Mouse (Mus musculus) cerebellum, adult 18-20 months (tissue): ENCODE data around the gene Gm45753.
"Not testable (repeated sequence)": the region's sequence is repeated elsewhere in the genome, so short reads cannot be mapped to it uniquely, and the experiment has no call there.

Experiments
- DNase-seq, 2 experiments: peaks; one replicate each; pipeline ENCODE4 v3.0.0; 2021

Gene Gm45753

DNA sequence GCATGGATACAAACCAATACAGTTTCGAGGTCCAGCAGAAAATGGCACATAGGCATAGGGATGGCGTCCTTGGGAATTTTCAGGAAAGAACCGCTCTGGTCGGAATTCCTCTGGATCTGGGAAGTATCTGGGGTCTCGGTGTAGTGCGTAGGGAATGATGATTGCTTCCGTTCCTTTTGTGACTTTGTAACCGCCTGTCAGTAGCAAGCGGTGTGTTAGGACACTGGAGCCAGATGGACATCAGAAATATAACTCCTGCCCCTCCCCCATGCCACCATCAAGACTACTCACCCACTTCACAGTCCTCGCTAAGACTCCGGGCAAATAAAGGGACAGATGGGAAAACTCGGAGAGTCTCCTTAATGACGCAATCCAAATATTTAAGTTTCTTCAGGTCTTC lies at the start of gene Gm45753:
TSS of gene Gm45753 (minus strand) at position 101 of the 400 bp plus-strand sequence.
- DNase-seq, result no peak

DNA sequence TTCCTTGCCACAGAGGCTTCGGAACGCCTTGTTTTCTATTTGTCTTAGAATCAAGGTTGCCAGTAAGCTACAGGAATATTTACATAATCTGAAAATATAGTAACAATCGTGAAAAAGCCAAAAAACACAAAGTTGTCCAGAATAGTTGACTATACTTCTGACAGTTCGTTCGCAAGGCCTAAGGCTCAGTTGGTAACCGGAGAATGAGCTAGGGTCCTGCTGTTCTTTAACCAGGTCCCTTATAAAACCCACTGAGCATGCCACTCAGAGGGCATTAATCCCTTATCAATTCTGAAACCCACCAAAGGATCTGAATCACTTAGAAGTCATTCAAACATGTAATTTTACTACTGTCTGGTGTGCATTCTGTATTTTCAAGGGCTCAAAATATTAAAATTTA lies 47.5 kb upstream of the Gm45753 start:
- DNase-seq, result no peak

DNA sequence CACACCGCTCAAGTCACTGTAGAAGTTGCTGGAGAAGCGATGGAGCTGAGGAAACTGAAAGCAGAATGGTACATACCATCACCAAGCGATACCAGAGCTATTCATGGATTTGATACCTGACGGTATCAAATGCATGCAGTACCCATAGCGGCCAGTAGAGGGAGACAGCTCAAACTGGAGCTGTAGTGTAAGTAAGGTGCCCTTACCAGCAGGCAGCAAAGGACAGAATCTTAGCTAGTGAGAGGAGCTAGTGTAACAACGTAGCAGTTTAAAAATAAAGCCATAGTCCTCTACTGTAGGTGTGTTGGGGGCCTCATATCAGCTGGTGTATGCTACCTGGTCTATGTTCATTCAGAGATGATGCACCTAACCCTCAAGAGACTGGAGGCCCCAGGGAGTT lies 36.8 kb upstream of the Gm45753 start:
- DNase-seq, result peak; percentile 68 to 72

DNA sequence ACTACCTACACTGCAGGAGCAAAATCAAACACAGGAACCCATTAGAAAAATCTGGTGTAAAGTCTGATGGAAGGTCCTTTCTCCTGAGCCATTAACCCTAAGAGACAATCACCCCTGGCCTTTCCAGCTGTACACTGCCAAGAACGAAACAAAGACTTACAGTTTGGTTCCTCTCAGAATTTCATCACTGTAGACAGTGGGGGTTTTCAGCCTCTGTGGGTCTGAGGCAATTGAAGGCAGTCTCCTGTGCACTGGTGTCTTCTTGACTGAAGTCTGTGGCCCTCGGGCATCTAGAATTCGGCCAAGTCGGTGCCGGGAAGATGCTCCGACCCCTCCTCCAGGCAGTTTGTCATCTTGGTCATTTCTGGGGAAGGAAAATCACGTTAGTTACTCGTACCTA lies 36.0 kb upstream of the Gm45753 start:
- no peak for DNase-seq

DNA sequence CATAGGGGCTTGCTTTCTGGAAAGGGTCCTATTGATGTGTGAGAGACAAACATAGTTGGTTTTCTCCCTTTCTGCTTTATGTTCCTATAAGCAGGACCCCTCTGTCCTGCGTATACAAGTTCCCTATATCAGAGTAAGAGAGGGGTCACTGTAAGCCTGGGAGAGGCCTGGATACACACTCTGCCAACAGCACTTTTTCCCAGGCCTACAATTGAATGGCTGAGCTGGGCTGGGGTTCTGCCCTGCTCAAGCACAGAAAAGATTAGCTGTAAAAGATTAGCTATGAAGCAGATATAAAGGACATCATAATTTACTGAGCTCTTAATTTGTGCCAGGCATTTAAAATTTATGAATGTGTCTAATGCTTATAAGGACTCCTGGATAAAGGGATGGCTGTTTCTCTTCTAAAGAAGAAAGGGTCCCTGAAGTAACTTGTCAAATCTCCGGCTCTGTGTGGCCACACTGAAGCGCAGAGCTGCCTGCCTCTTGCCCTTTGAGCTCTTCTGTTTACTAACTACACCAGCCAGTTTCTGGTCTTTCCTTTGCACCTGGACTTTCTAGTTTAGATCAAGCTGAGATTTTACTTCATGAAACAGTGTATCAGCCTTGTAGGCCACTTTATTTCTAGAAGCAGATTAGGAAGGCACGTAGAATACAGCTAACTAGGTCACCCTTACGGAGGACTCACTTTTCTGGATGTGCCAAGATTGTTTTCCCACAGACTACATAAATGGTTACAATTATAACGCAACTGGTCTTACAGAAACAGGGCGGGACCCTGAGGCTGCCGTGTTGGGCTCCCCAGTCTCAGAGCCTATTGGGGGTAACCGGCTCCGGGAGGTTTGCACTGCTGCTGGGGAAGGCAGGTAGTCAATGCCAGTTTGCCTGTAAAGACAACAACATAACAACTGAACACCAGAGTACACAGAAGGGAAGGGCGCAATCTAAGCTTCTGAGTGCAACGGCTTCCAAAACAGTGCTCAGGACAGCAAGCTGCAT lies 33.7 kb upstream of the Gm45753 start:
- DNase-seq, result no peak

DNA sequence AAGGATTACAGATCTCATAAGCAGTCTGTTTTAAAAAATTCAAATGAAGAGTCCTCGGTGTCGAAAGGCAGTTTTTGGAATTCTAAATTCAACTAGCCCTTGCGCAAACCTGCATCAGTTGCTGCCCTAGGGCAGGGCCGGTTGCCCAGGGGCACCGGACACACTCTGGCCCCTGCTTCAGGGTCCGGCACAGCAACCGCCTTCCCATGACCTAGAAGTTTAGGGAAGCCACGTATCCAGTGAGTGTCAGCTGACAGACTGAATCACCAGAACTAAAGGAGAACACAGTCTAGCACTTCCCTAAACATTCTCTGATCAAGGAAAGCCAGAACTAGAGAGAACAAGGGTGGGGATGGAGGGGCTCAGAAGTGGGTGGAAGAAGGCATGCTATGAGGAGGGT lies 25.2 kb upstream of the Gm45753 start:
- no peak for DNase-seq

DNA sequence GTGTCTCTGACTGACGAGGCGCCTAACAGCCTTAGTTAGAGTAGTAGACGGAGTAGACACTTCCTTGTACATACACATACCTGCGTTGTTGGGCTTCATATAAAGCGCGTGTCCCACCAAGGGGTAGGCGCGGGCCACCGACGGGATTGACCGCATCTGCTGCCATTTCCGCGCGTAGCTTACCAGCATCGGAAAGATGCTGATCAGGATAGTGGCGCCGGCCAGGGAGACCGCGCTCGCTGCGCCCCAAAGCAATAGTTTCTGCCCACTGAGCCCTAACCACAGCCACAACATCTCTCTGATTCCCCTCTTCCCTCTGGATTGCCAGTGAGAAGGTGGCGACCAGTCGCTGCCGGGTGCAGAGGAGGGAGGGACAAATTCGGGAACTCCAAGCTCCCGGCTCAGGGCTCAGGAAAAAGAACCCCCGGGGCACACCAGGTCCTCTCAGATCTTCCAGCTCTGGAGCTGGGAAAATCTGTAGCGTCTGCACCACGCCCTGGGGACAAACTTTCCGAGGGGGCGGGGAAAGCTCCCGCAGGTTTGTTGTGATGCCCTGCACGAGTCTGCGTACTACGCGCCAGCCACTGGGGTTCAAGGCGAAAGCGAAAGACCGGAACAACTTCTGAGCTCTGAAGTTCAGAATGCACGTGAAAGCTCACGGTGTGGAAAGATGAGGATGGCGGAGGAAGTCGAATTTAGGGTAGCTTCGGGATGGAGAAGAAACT lies 24.6 kb upstream of the Gm45753 start, which contains the start of gene Cyp4v3:
TSS of gene Cyp4v3 (minus strand) at position 532 of the 725 bp plus-strand sequence.
- DNase-seq, result peak; percentile 13 to 18

DNA sequence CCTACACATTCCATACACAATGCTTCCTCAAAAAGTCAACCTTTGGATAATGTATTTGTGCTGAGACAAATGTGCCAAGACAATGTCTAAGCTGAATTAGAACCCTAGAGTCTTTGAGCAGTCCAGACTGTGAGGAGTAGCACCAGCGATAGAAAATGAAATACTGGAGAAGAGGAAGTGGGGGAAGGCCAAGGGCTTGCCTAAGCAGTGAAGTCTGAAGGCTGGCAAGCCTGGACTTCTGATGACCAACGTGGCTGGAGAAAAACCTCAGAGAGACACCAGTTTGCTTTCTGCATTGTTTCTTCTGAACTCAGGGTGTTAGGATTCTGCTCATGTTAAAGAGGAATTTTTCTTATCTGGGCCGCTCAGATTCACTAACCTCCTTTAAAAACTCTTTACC lies 22.6 kb upstream of the Gm45753 start:
- DNase-seq, result no peak

DNA sequence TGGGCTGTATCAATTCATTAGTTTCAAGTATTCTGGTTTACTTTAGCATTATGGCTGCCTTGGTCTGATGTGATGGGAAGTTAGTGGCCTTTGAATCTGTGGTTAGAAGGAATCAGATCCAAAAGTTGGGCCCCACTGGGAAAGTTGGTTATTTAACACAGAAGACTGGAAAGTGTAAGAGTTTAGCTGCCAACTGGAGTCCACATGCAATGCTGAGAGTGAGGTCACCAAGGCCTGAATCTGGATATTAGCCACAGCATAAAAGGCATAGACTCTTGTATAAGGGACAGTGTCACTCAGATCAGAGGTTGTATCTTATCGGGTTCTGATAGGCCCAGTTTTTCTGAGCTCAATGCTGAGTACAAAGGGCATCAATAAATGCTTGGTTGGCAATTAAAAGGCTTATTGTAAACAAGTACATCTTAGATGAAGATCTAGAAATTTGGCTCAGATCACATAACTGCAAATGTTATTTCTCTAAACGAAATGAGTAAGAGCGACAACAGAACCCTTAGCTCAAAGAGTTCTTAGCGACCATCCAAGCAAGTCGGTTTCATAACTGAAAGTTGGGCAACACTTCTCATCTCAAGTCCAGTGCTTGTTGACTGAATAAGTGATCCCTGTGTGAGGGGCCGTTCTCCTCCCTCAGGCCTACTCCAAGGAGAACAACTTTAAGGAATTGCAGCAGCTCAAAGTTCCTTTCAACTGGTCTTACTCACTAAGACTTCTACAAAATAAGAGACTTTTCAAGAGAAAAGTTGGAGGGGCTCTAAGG lies 21.1 kb upstream of the Gm45753 start:
- DNase-seq, result no peak

DNA sequence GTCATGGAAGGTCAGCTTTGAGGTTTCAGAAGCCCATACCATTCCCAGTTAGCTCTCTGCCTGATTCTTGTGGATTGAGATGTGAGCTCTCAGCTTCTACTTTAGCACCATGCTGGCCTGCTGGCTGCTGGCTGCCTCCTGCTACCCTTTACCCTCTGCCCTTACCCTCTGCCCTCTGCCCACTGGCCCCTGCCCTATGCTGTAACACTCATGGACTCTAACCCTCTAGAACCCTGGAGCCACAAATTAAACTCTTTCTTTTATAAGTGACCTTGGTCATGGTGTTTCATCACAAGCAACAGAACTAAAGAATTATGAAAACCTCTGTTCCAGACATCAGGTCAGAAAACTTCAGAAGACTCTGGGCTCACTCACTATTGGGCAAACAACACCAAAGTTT lies 18.8 kb upstream of the Gm45753 start:
- not testable (repeated sequence) for DNase-seq

DNA sequence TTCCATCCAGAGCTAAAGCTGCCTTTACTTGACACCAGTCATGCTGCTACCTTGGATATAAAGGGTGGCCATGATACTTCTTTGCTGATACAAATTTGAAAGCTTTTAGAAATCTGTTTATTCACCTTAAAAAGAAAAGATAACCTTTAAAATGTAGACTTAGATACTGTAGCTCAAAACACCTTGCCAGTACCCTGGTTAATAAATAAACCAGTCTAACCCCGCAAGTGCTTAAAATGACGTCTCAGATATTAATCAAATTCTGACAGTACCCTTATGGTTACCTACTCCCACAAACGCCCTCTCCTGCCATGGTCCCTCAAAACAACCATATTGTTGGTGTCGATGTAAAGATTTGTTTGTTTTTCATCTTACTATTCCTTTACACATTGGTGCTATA lies 15.9 kb upstream of the Gm45753 start:
- DNase-seq, result no peak

DNA sequence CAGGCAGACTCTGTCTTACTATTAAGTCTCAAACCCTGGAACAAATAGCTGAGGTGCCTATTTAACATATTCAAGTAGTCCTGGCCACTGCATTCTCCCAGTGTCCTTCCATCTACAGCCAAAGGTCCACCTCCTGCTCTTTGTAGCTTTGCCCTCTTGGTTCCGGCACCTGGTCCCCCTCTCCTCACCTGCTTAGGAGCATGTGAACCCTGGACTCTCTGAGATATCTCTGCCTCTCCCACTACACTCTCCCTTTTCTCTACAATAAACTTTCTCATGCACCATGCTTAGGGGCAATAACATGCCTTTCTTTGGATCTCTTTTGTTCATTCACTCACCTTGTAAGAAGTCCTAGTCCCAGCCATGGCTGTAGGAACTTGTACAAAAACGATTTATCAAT lies 13.1 kb upstream of the Gm45753 start:
- no peak for DNase-seq

DNA sequence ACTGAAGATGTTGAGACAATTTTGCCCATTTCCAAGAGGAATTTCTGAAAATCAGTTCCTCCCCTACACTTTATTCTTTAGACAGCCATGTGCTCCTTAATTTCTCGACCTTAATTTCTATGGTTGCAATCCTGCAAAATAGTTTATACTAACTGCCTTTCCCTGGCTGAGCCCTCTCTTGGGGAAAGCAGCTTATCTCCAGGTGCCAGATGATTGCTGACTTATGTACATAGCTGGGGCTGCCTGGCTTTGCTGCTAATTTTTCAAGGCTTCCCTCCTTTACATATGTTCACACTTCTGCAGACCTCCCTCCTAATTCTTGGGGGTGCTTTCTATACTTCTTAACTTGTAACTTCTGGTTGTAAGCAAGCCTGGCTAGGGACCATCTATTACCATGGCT lies 12.7 kb upstream of the Gm45753 start:
- DNase-seq, result no peak

DNA sequence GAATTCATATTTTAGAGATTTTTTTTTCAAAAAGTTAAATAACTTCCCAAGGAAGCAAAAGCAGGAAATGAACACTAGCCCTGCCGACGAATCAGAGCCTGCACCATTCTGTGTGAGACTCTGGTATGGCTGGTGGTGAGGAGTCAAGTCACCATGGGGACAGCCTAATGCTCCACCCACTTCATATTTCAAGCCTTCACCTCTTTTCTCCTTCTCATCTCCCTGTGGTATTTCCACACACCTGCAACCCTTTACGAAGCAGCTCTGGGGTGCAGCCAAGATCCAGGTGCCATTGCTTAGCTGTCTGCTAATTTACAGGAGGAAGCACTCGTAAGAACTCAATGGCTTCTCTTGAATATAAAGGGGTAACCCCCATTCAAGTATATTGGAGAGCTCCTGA lies 2.7 kb upstream of the Gm45753 start:
- DNase-seq, result no peak

DNA sequence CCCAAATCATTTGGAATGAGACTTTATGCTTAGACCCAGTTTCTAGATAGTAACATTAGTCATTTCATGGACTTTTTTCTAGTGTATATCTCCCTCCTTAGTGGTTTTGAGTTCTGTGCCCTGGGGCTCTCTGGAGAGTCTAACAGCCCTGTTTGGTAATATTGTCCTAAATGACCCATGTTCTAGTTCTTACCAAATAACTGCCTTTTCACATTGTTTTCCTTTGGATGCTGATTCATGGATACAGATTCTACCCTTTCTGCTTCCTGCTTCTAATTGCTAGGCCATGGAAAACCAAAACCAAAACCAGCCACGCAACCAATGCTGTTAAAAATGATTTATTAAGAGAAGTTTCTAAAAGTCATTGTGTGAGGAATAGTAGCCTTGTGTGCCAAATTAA lies 2.8 kb downstream of the Gm45753 start:
- no peak for DNase-seq

DNA sequence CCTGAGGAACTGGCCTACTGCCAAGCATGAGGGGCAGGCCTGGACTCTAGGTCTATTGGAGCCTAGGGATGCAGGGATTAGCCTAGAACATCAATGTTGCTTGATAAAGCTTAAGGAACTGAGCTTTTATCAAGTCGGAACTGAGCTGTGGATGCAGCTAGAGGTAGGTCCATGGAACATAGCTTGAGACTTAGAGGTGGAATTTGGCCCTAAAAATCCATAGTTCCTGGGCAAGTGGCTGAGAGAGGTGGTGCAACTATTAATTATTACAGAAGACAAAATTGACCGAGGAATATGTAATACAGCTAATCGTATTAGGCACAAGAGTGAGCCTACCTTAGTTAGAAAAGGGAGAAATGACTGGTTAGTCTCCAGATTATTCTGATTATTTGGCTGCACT lies 3.9 kb downstream of the Gm45753 start:
- no peak for DNase-seq

DNA sequence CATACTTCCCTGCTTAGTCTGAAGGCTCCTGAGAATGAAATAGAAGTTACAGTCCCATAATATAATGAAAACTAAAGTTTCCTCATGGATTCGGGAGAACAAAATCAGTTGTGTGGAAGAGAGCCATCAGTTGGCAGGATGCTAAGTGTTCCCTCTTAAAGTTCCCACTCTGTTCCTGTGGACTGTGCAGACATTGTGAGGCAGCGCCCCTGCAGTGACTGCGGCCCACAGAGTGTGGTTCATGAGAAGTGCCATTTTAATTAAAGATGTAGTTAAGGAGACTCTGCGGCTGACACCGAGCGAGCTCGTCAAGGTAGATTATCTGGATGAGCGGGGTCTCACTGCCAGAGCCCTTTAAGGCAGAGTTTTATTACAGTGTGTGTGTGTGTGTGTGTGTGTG lies 5.9 kb downstream of the Gm45753 start:
- DNase-seq, result no peak

DNA sequence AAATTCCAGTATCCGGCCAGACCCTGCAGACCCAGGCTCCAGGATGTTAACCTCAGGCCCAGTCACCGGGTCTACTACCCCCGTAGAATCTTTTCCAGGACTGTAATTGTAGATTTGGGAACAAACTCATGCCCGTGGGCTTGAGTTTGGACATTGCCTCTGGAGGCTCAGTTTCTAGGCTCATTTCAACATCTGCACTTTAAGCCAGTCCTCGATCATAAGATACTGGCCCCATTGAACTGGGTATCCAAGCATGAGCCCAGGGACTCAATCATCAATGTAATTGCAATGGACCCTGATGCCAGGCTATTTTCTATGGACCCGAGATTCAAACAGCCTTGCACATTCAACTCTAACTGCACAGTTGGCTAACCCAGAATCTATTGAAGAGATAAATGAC lies 13.0 kb downstream of the Gm45753 start:
- no peak for DNase-seq

DNA sequence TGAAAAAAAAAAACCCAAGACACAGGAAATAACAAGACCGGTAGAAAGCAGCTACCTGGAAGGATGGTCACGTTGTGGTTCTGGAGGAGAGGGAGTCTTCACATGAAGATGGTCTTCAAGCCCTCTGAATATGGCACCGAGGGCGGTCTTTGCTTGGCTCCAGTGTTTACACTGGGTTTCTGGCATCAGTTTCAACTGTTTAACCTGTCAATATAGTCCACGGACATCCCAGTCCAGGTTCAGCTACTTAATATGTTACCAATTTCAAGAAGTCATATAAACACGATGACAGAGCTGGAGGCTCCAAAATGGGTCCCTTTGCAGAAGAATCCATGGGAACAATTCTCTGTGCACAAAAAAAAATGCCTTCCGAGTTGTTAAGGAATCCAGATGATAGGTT lies 13.6 kb downstream of the Gm45753 start, which contains the start of gene Klkb1:
TSS of gene Klkb1 (minus strand) at position 173 of the 400 bp plus-strand sequence.
- no peak for DNase-seq

DNA sequence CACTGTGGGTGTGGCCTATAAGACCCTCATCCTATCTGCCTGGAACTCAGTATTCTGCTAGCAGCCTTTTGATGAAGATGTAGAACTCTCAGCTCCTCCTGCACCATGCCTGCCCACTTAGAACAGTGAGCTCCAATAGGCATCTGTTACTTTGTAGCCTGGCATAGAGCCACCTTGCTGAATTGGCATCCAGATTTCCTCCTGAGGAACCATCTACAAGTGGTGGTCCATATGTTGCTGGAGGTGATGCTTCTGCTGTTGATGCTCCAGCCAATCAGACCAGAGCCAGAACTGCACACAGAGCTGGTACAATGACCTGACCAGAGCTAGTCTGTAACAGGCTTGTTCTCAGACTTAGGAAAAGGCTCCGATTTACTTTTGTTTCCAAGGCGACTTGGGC lies 16.5 kb downstream of the Gm45753 start:
- DNase-seq, result peak; percentile 26 to 29

DNA sequence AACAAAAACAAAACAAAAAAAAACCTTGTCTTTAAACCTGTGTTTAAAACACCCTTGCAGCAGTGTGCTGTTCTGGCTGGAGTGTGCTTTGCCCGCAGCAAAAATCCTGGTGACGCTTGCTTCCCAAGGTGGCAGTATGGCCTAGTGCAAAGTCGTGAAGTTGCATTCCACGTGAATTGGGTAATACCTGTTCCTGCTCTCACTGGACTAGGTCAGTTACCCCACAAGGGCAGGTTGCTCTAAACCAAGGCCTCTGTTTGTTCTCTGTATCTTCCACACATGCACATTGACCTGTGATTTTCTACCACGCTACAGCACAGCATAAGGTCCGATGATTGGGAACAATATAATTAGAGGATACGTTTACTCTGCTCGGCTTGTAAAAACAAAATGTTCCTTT lies 26.6 kb downstream of the Gm45753 start:
- DNase-seq, result no peak

DNA sequence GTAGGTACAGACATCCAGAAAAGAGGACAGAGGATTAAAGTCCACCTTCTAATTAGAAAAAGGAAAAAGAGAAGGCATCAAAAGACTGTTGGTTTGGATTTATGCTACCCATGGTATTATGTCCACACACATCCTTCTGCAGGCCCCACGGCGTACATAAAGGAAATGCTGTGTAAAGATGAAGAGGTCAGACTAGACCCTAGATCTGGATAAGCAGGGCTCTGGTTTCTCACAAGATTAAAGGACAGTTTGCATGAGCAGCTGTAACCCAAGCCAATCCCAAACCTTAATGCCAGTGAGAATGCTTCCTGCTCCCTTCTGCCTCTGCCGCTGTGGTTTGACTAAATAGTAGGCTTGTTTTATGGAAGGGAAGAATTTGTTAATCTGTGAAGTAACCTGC lies 30.8 kb downstream of the Gm45753 start:
- no peak for DNase-seq

DNA sequence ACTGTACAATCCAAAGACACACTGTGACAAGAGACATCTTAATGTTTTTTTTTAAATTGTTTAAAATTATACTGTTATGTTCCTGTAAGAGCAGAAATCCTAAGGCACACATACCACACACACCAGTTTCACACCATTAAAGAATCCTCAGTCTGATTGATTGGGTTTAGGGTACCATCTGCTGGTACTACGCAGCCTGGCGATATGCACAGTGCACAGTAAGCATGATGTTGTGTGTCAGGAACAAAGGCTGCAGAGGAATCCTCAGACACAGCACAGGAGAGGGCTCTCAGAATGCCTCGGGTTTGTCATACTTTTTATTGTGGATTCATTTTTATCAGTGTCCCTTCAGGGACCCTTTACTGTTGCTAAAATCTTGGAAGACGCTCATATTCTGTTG lies 33.9 kb downstream of the Gm45753 start:
- no peak for DNase-seq
